Comparison of ENCODE assay signal across 8 mouse cellular contexts in the genomic region with DNA sequence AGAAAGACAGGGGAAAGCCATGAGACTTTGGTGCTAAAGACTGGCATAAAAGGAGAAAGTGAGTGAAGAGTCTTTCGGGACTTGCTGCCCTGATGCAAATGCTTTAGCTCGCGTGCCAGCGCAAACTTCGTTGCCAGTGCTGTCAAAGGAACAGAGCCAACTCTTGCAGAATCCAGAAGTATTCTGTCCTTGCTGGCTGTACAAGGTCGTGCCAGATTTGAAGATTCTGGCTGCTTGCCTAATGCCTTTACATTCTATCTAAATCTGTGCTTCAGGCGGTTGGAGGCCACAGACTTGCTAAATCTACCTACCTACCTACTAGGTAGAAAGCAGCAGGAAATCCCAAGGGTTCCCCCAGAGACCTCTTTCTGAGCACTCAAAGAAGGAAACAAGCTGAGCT. TPM values are rescaled to one million over a fixed set of nuclear protein-coding genes. Genes with fewer than 3 reads are reported as not detected.
A peak's percentile ranks its signal among the peaks of the same experiment; 100 is the strongest.
DNase-seq lines count a peak whose midpoint lies in the region; ATAC-seq lines count a peak whose summit lies in the region.

No protein-coding gene starts in this region.

- ATAC-seq in heart, embryonic 16.5 days (replicated peaks; ENCODE audit: extremely low read depth, insufficient read depth, low FRiP score) = peak; percentile 75

- H3K27ac ChIP-seq in heart, embryonic 16.5 days (ENCODE audit: low read length) = peak overlapping the region; percentile 84

- H3K9ac ChIP-seq in heart, embryonic 16.5 days (ENCODE audit: low read length) = peak overlapping the region; percentile 33; the same call in 1 of the 2 replicates

- WGBS in heart, embryonic 16.5 days = 30% methylated on average over 7 of the region's 7 CpGs

- peaks cover 10% of the 10 kb centered on the region; the same call in 1 of the 2 replicates for H3K4me1 ChIP-seq in heart, embryonic 16.5 days (ENCODE audit: control insufficient read depth, insufficient read depth, low read length)

- H3K27me3 ChIP-seq in heart, embryonic 16.5 days (ENCODE audit: control insufficient read depth, insufficient read depth, low read length) = no peaks in the 10 kb centered on the region

- DNase-seq in gastrocnemius, adult 18-20 months (ENCODE audit: low spot score) = peak; percentile 43
- DNase-seq in gastrocnemius, postnatal 25 days = no peak
- DNase-seq in right cerebral cortex, postnatal 10 days (ENCODE audit: low spot score in 2 of 2) = peak; percentile 43 to 46
- DNase-seq in right cerebral cortex, postnatal 36 days (ENCODE audit: low spot score in 2 of 2) = no peak
- peak; percentile 26 for DNase-seq in ovary, postnatal 14 days (ENCODE audit: low spot score)
- no peak for DNase-seq in MN1 (ENCODE audit: low spot score)
- no peak for DNase-seq in cerebellum, adult 8-10 months

- peak overlapping the region; percentile 19; the same call in 1 of the 2 replicates for H3K4me2 ChIP-seq in heart, embryonic 16.5 days (ENCODE audit: low read depth, low read length)

- H3K36me3 ChIP-seq in heart, embryonic 16.5 days (ENCODE audit: control insufficient read depth, insufficient read depth) = no peaks in the 10 kb centered on the region

- no peak overlapping the region for H3K4me3 ChIP-seq in heart, embryonic 16.5 days (ENCODE audit: low read length)

- H3K9me3 ChIP-seq in heart, embryonic 16.5 days (replicated peaks; ENCODE audit: control insufficient read depth, low read length) = no peaks in the 10 kb centered on the region

RNA-seq across cellular contexts. Expression of gene Acadl, which starts 8.5 kb away (rescaled TPM):
- total RNA-seq in gastrocnemius, adult 18-20 months (2021) = 100 to 1,000 TPM; 261 to 305 TPM
- 100 to 1,000 TPM; 256 to 293 TPM for total RNA-seq in gastrocnemius, postnatal 25 days (2021)
- 864 and 927 TPM in 2 replicates for polyA plus RNA-seq in heart, embryonic 16.5 days (2015; fragmentation: Nextera tagmentation; extraction: Ambion mirVana)

RNA-seq across cellular contexts. Expression of gene Kansl1l, which starts 54.2 kb away (rescaled TPM):
- 10 to 100 TPM; 20.5 to 21.0 TPM for total RNA-seq in gastrocnemius, adult 18-20 months (2021)
- total RNA-seq in gastrocnemius, postnatal 25 days (2021) = 10 to 100 TPM; 17.1 to 17.6 TPM
- polyA plus RNA-seq in heart, embryonic 16.5 days (2015; fragmentation: Nextera tagmentation; extraction: Ambion mirVana) = 11.6 and 13.1 TPM in 2 replicates

Comparison
In these comparisons a context has a peak if more than half of its experiments do, and no peak if none do; other contexts are left out.
1. DNase-seq: peak in gastrocnemius, adult 18-20 months (single experiment), right cerebral cortex, postnatal 10 days (2 of 2) and ovary, postnatal 14 days (single experiment); none in gastrocnemius, postnatal 25 days (single experiment), right cerebral cortex, postnatal 36 days (0 of 2), MN1 (single experiment) and cerebellum, adult 8-10 months (single experiment).